ENCODE assay signal across 13 mouse cellular contexts in the genomic region with DNA sequence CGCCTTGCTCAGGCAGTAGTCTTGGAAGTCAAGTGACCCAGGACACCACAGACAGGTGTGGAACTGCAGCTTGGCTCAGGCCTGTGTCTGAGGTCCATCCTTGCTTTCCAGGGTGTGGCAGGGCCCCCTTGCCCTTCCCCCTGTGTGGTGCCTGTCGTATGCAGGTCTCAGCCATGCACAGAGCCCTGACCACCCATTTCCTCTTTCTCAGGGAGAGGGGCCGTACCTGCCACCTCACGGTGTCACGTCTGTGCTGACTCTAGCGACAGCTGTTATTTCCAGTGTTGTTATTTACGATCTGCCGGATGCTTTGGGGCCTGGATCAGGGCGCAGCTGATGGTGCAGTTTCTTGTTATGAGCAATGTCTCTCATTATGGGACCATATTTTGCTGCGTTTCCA.
"Had no signal": no experiment of that assay in that cellular context is flagged by ENCODE, and none has a peak within 500 bp of the region (broad histone marks: within the 10 kb centered on the region; RNA-seq: fewer than 3 reads in every experiment).

No protein-coding gene starts in this region.

- H3K27ac ChIP-seq: kidney, embryonic 15.5 days; liver, embryonic 15.5 days; macrophage; midbrain, embryonic 13.5 days; neural tube, embryonic 12.5 days had no signal

- H3K4me2 ChIP-seq: kidney, embryonic 15.5 days; liver, embryonic 11.5 days; liver, embryonic 15.5 days; midbrain, embryonic 13.5 days; neural tube, embryonic 12.5 days had no signal

- H3K9me3 ChIP-seq: kidney, embryonic 15.5 days; midbrain, embryonic 13.5 days; neural tube, embryonic 12.5 days had no signal

- H3K4me1 ChIP-seq: liver, embryonic 15.5 days; midbrain, embryonic 13.5 days; neural tube, embryonic 12.5 days had no signal

- H3K36me3 ChIP-seq: kidney, embryonic 15.5 days; liver, embryonic 15.5 days had no signal

- H3K4me3 ChIP-seq: kidney, embryonic 15.5 days; liver, embryonic 15.5 days; midbrain, embryonic 13.5 days; neural tube, embryonic 12.5 days had no signal

- H3K9ac ChIP-seq: kidney, embryonic 15.5 days; liver, embryonic 15.5 days; midbrain, embryonic 13.5 days; neural tube, embryonic 12.5 days had no signal

- H3K27me3 ChIP-seq: kidney, embryonic 15.5 days; liver, embryonic 15.5 days; midbrain, embryonic 13.5 days; neural tube, embryonic 12.5 days had no signal

- ATAC-seq: intestine, embryonic 16.5 days; midbrain, embryonic 13.5 days had no signal

- DNase-seq: kidney, adult 2 months; kidney, postnatal 25 days; lung, adult 2 months; lung, postnatal 10 days; thymus, adult 18-20 months; thymus, postnatal 14 days had no signal
